Mouse (Mus musculus): ENCODE data around the gene Kcnh1. TPM values are rescaled to one million over a fixed set of nuclear protein-coding genes. Genes with fewer than 3 reads are reported as not detected.
A peak's percentile ranks its signal among the peaks of the same experiment; 100 is the strongest.

Kcnh1 gene
- polyA plus RNA-seq, 1 experiment from 2014 or later, result 2.8 TPM

DNA sequence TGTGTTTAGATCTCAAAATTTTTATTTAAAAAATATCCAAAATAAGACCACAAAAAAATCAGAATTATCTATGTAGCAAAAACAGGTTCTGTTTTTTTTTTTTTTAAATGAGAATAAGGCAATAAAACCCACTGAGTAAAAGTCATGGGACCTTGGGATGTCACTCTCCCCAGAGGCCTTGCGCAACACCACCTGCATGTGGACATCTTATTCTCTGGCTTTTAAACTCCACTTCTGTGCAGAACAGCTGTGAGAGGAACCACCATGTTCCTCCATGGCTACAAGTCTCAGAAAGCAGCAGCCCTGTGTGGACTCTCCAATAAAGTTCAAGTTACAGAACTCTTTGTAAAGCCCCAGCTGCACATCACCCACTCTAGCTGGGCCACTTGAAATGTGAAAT lies 322.2 kb downstream of the Kcnh1 start:
- Histone ChIP-seq H3K9me3 (ENCODE audit: control insufficient read depth, low read length) (no peaks in the 10 kb centered on the region), H3K4me3 (replicated peaks; ENCODE audit: low read length) (no peak overlapping the region), H3K27ac (no peak overlapping the region), H3K4me2 (replicated peaks) (no peak overlapping the region), H3K4me1 (replicated peaks; ENCODE audit: control insufficient read depth, insufficient read depth, low read length) (no peaks in the 10 kb centered on the region), H3K9ac (no peak overlapping the region), H3K36me3 (replicated peaks; ENCODE audit: control insufficient read depth, insufficient read depth) (no peaks in the 10 kb centered on the region), H3K27me3 (ENCODE audit: control insufficient read depth, insufficient read depth, low read length) (no peaks in the 10 kb centered on the region)
- no peak for DNase-seq (ENCODE audit: low spot score)
- 100% methylated on average over 1 of the region's 1 CpGs for WGBS
- no peak for ATAC-seq (ENCODE audit: low FRiP score)

GRCm38 (mm10) chr1:192515373-192515772 lies 324.8 kb downstream of the Kcnh1 start:
- no peak overlapping the region for H3K4me2 ChIP-seq (replicated peaks)
- no peak overlapping the region for H3K27ac ChIP-seq
- DNase-seq (ENCODE audit: low spot score) (no peak), ATAC-seq (ENCODE audit: low FRiP score) (no peak)
- H3K36me3 ChIP-seq (replicated peaks; ENCODE audit: control insufficient read depth, insufficient read depth), result no peaks in the 10 kb centered on the region
- WGBS, result 90% methylated on average over 3 of the region's 3 CpGs
- no peaks in the 10 kb centered on the region for H3K9me3 ChIP-seq (ENCODE audit: control insufficient read depth, low read length)
- 0 out of 2 replicates have a peak, but pooled peaks cover 4% of the 10 kb centered on the region for H3K4me1 ChIP-seq (replicated peaks; ENCODE audit: control insufficient read depth, insufficient read depth, low read length)
- no peak overlapping the region for H3K9ac ChIP-seq
- H3K27me3 ChIP-seq (ENCODE audit: control insufficient read depth, insufficient read depth, low read length), result no peaks in the 10 kb centered on the region
- no peak overlapping the region for H3K4me3 ChIP-seq (replicated peaks; ENCODE audit: low read length)

DNA sequence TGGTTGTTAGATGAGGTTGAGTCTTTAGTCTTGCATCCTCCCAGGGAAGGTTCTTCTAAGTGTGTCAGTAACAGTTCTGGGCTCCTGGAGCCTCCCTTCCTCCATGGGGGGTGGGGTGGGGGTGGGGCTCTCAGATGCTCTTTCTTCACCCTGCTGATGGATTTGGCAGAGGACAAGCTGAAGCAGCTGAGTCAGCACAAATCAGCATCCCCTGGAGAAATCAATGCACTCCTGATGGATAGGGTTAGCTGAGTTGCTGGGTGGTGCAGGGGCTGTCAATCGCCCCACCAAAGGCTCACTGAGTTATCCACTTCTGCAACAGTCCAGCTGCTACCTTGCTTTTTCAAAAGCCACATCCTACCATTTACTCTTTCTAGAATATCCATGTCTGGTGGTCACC lies 329.1 kb downstream of the Kcnh1 start:
- H3K27me3 ChIP-seq (ENCODE audit: control insufficient read depth, insufficient read depth, low read length), result no peaks in the 10 kb centered on the region
- DNase-seq (ENCODE audit: low spot score) (no peak), ATAC-seq (ENCODE audit: low FRiP score) (no peak)
- no peak overlapping the region for H3K9ac ChIP-seq
- H3K4me2 ChIP-seq (replicated peaks), result no peak overlapping the region
- no peak overlapping the region for H3K27ac ChIP-seq
- 73% methylated on average over 1 of the region's 1 CpGs for WGBS
- no peaks in the 10 kb centered on the region for H3K9me3 ChIP-seq (ENCODE audit: control insufficient read depth, low read length)
- no peaks in the 10 kb centered on the region for H3K36me3 ChIP-seq (replicated peaks; ENCODE audit: control insufficient read depth, insufficient read depth)
- H3K4me1 ChIP-seq (replicated peaks; ENCODE audit: control insufficient read depth, insufficient read depth, low read length), result peaks cover 36% of the 10 kb centered on the region
- no peak overlapping the region for H3K4me3 ChIP-seq (replicated peaks; ENCODE audit: low read length)

GRCm38 (mm10) chr1:192520836-192521435 lies 330.4 kb downstream of the Kcnh1 start:
- 37% methylated on average over 13 of the region's 13 CpGs for WGBS
- Histone ChIP-seq H3K4me2 (replicated peaks) (no peak overlapping the region), H3K9ac (no peak overlapping the region), H3K27ac (peak overlapping the region; percentile 6; the same call in 1 of the 2 replicates), H3K4me1 (replicated peaks; ENCODE audit: control insufficient read depth, insufficient read depth, low read length) (peaks cover 36% of the 10 kb centered on the region), H3K9me3 (ENCODE audit: control insufficient read depth, low read length) (no peaks in the 10 kb centered on the region), H3K27me3 (ENCODE audit: control insufficient read depth, insufficient read depth, low read length) (no peaks in the 10 kb centered on the region), H3K4me3 (replicated peaks; ENCODE audit: low read length) (no peak overlapping the region), H3K36me3 (replicated peaks; ENCODE audit: control insufficient read depth, insufficient read depth) (no peaks in the 10 kb centered on the region)
- DNase-seq (ENCODE audit: low spot score), result peak; percentile 48
- peak; percentile 29; the same call in 1 of the 2 replicates for ATAC-seq (ENCODE audit: low FRiP score)

DNA sequence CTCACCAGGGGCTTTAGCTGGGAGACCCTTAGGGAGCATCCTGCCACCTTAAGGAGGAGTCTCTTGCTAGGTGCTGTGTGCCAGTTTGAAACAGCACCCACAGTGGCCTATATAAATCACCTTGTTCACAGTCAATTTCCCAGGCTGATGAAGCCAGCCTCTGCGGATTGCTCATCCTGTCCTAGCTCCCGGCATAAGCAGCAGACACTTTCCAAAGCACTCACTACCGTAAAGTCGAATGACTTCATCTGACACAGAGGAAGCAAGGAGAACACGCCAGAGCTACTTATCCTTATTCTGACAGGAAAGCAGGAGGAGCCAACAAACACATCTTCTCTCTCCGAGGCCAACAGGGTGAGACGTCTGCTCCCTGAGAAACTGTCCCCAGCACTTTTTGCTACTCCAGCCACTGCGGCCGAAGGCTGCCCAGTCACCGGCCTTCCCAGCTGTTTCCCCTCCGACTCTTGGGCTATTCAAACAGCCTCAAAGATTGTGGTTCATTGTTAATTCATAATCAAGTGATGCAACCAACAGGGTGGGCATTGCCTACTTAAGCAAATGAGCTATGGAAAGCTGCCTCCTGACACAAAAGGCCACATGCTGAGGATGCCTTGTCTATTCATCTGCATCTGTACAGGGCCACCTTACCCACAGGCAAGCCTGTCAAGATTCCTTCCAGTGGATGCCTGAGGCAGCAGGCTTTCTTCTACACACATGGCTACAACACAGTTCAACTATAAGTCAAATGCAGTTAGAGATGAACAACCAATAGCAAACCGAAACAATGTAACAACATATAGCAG lies 332.0 kb downstream of the Kcnh1 start:
- 0 out of 2 replicates have a peak overlapping the region, but pooled peaks have one; percentile 10 for H3K27ac ChIP-seq
- 28% methylated on average over 12 of the region's 12 CpGs for WGBS
- H3K27me3 ChIP-seq (ENCODE audit: control insufficient read depth, insufficient read depth, low read length), result no peaks in the 10 kb centered on the region
- no peaks in the 10 kb centered on the region for H3K9me3 ChIP-seq (ENCODE audit: control insufficient read depth, low read length)
- peaks cover 36% of the 10 kb centered on the region for H3K4me1 ChIP-seq (replicated peaks; ENCODE audit: control insufficient read depth, insufficient read depth, low read length)
- ATAC-seq (ENCODE audit: low FRiP score) (peak; percentile 21; the same call in 1 of the 2 replicates), DNase-seq (ENCODE audit: low spot score) (no peak)
- no peak overlapping the region for H3K9ac ChIP-seq
- H3K4me3 ChIP-seq (replicated peaks; ENCODE audit: low read length), result no peak overlapping the region
- H3K4me2 ChIP-seq (replicated peaks), result no peak overlapping the region
- no peaks in the 10 kb centered on the region for H3K36me3 ChIP-seq (replicated peaks; ENCODE audit: control insufficient read depth, insufficient read depth)

DNA sequence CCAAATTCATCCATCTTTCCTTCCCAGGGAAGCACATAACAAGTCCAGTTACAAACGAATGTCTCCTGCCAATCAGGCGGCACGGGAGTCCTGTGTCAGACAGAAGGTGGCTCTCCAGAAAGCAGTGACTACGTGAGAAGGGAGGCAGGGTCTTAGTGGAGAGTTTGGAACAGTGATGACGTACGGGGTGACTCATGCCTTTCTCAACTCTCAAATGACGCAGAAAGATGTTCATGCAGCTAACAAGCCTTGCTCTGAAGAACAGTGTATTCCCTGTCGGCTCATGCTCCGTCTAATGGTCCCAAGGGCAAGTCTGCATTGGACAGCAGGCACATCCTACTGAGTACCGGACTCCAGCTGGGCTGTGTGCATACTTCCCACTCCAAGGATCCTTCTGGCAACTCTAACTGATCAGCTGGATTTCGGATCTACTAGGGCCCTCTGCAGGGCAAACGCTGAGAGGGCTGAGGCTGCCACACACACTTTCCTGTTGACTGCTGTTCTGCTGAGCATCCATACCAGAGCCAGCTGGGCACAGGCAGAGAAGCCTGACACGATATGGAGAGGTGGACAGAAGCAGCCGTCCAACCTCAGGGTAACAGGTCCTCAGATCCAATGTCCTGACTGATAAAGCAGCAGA lies 335.3 kb downstream of the Kcnh1 start:
- no peaks in the 10 kb centered on the region for H3K9me3 ChIP-seq (ENCODE audit: control insufficient read depth, low read length)
- H3K27me3 ChIP-seq (ENCODE audit: control insufficient read depth, insufficient read depth, low read length), result no peaks in the 10 kb centered on the region
- no peaks in the 10 kb centered on the region for H3K36me3 ChIP-seq (replicated peaks; ENCODE audit: control insufficient read depth, insufficient read depth)
- DNase-seq (ENCODE audit: low spot score) (no peak), ATAC-seq (ENCODE audit: low FRiP score) (no peak)
- H3K4me3 ChIP-seq (replicated peaks; ENCODE audit: low read length), result no peak overlapping the region
- no peak overlapping the region for H3K27ac ChIP-seq
- 71% methylated on average over 14 of the region's 14 CpGs for WGBS
- H3K4me2 ChIP-seq (replicated peaks), result no peak overlapping the region
- H3K9ac ChIP-seq, result no peak overlapping the region
- H3K4me1 ChIP-seq (replicated peaks; ENCODE audit: control insufficient read depth, insufficient read depth, low read length), result peaks cover 28% of the 10 kb centered on the region

DNA sequence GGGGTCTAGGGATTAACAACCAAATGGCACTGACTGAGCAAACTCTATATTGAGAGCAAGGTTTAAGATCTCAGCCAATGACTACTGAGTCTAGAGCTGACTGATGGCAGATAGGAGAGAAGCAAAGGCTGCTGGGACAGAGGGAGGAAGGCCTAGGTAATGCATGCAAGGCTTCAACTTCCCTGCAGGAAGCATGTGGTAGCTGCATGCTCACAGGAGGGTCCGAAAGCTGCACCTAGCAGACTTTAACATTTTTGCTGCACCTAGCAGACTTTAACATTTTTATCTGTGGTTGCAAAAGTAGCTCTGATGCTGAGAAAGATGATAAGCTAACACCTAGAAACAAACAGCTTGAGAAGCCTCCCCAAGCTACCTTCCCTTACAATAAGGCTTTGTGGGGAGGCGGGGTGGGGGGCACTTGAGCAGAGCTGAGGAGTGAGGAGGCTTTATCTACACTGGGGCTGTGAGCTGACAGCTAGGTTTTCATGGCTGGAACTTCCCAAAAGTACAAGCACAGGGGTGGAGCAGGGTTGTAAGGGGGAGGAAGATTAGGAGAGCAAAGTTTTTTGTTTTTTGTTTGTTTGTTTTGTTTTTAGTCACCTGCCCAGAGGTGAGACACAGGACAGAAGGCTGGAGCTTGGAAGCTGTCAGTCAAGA lies 341.0 kb downstream of the Kcnh1 start:
- ATAC-seq (ENCODE audit: low FRiP score), result no peak
- H3K36me3 ChIP-seq (replicated peaks; ENCODE audit: control insufficient read depth, insufficient read depth), result no peaks in the 10 kb centered on the region
- no peak for DNase-seq (ENCODE audit: low spot score)
- no peak overlapping the region for H3K27ac ChIP-seq
- no peak overlapping the region for H3K4me3 ChIP-seq (replicated peaks; ENCODE audit: low read length)
- WGBS, result 78% methylated on average over 2 of the region's 2 CpGs
- no peak overlapping the region for H3K4me2 ChIP-seq (replicated peaks)
- no peaks in the 10 kb centered on the region for H3K27me3 ChIP-seq (ENCODE audit: control insufficient read depth, insufficient read depth, low read length)
- H3K9ac ChIP-seq, result no peak overlapping the region
- no peaks in the 10 kb centered on the region for H3K9me3 ChIP-seq (ENCODE audit: control insufficient read depth, low read length)
- no peaks in the 10 kb centered on the region for H3K4me1 ChIP-seq (replicated peaks; ENCODE audit: control insufficient read depth, insufficient read depth, low read length)

GRCm38 (mm10) chr1:192532212-192532611 lies 341.6 kb downstream of the Kcnh1 start:
- Histone ChIP-seq H3K4me2 (replicated peaks) (no peak overlapping the region), H3K4me1 (replicated peaks; ENCODE audit: control insufficient read depth, insufficient read depth, low read length) (no peaks in the 10 kb centered on the region), H3K36me3 (replicated peaks; ENCODE audit: control insufficient read depth, insufficient read depth) (no peaks in the 10 kb centered on the region), H3K27me3 (ENCODE audit: control insufficient read depth, insufficient read depth, low read length) (no peaks in the 10 kb centered on the region), H3K4me3 (replicated peaks; ENCODE audit: low read length) (no peak overlapping the region), H3K27ac (no peak overlapping the region), H3K9ac (no peak overlapping the region), H3K9me3 (ENCODE audit: control insufficient read depth, low read length) (no peaks in the 10 kb centered on the region)
- DNase-seq (ENCODE audit: low spot score) (no peak), ATAC-seq (ENCODE audit: low FRiP score) (no peak)
- 70% methylated on average over 2 of the region's 2 CpGs for WGBS

DNA sequence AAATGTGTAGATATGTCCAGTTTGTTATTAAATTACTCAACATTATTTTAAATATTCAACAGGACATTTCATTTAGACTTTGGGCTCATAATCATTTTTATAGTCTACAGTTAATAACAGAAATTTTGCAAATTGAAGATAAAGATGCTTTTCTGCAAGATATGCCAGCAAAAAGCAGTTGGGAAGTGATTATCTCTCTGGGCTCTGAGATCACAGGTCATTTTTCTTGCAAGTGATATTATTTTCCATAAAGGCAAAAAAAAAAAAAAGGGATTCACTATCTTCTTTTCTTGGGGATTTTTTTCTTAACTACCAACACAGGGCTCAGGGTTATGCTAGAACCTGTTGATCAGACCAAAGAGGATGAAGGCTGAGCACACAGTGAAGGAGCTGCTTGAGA lies 342.4 kb downstream of the Kcnh1 start:
- Histone ChIP-seq H3K27me3 (ENCODE audit: control insufficient read depth, insufficient read depth, low read length) (no peaks in the 10 kb centered on the region), H3K27ac (no peak overlapping the region), H3K9me3 (ENCODE audit: control insufficient read depth, low read length) (no peaks in the 10 kb centered on the region), H3K9ac (no peak overlapping the region), H3K36me3 (replicated peaks; ENCODE audit: control insufficient read depth, insufficient read depth) (no peaks in the 10 kb centered on the region), H3K4me1 (replicated peaks; ENCODE audit: control insufficient read depth, insufficient read depth, low read length) (no peaks in the 10 kb centered on the region), H3K4me3 (replicated peaks; ENCODE audit: low read length) (no peak overlapping the region), H3K4me2 (replicated peaks) (no peak overlapping the region)
- ATAC-seq (ENCODE audit: low FRiP score) (no peak), DNase-seq (ENCODE audit: low spot score) (no peak)
